Mouse (Mus musculus) liver, postnatal 0 days (tissue): Measurements from ENCODE around the gene Zfp128.

ENCODE experiments used
- CTCF ChIP-seq: sonication (generic); IDR thresholded peaks from 2 replicates; pipeline ENCODE4 v1.5.1; 2016; ENCODE audit warnings: antibody characterized with exemption, low read depth
- EP300 ChIP-seq: IDR thresholded peaks from 2 replicates; pipeline ENCODE4 v1.6.1; 2016; ENCODE audit warnings: antibody characterized with exemption, low read depth, mild to moderate bottlenecking

- TF ChIP-seq CTCF (no peak), EP300 (no peak)
Observed at GRCm38 (mm10) chr7:12887585-12887984, 6.6 kb downstream of the Zfp128 start.
